Mouse (Mus musculus) testis, adult 2 months (tissue): ENCODE results near the gene Hgf. TPM values are rescaled to one million over a fixed set of nuclear protein-coding genes. Genes with fewer than 3 reads are reported as not detected.

Experiments used
- H3K27ac ChIP-seq: fragments of 200-500 bp; 2 replicates; pipeline ENCODE4 v1.5.1; 2012; ENCODE audit warnings: low read depth, low read length; ENCODE audit not compliant: control insufficient read depth, insufficient read depth
- H3K27me3 ChIP-seq: fragments of 200-500 bp; 2 replicates; pipeline ENCODE4 v1.6.1; 2012; ENCODE audit warnings: mild to moderate bottlenecking, low read length, moderate library complexity; ENCODE audit not compliant: control insufficient read depth, insufficient read depth
- H3K36me3 ChIP-seq: fragments of 200-500 bp; 2 replicates; pipeline ENCODE4 v1.6.1; 2012; ENCODE audit warnings: mild to moderate bottlenecking, low read length; ENCODE audit not compliant: control insufficient read depth, insufficient read depth
- H3K4me1 ChIP-seq: fragments of 200-500 bp; 2 replicates; pipeline ENCODE4 v1.6.1; 2012; ENCODE audit warnings: low read length; ENCODE audit not compliant: control insufficient read depth, insufficient read depth
- H3K4me3 ChIP-seq: fragments of 200-500 bp; 2 replicates; pipeline ENCODE4 v1.5.1; 2012; ENCODE audit warnings: low read depth, mild to moderate bottlenecking, low read length, moderate library complexity, mixed read lengths; ENCODE audit not compliant: control insufficient read depth
- CTCF ChIP-seq: fragments of 200-500 bp; IDR thresholded peaks from 2 replicates; pipeline ENCODE4 v1.5.1; 2012; ENCODE audit warnings: low read depth, mild to moderate bottlenecking, inconsistent platforms, low read length, moderate library complexity; ENCODE audit not compliant: control insufficient read depth, insufficient read depth, insufficient replicate concordance
- POLR2A ChIP-seq: fragments of 200-500 bp; IDR thresholded peaks from 2 replicates; pipeline ENCODE4 v1.6.1; 2012; ENCODE audit warnings: low read depth, mild to moderate bottlenecking, inconsistent platforms, low read length, moderate library complexity; ENCODE audit not compliant: control insufficient read depth
- polyA plus RNA-seq: library from polyadenylated mRNA; depleted of rRNA; stranded (reverse); fragments of >200 nt; gene quantifications from 2 replicates; pipeline ENCODE4 v1.2.3, GENCODE M21; 2012; rRNA removed

Hgf gene
- polyA plus RNA-seq, 1 experiment, result 0.41 TPM

GRCm38 (mm10) chr5:16646417-16646816, 93.1 kb downstream of the Hgf start:
- H3K4me1 ChIP-seq, result no peaks in the 10 kb centered on the region
- H3K36me3 ChIP-seq, result no peaks in the 10 kb centered on the region
- no peak overlapping the region for H3K4me3 ChIP-seq
- H3K27ac ChIP-seq, result no peak overlapping the region
- no peaks in the 10 kb centered on the region for H3K27me3 ChIP-seq
- TF ChIP-seq POLR2A (no peak), CTCF (no peak)

DNA sequence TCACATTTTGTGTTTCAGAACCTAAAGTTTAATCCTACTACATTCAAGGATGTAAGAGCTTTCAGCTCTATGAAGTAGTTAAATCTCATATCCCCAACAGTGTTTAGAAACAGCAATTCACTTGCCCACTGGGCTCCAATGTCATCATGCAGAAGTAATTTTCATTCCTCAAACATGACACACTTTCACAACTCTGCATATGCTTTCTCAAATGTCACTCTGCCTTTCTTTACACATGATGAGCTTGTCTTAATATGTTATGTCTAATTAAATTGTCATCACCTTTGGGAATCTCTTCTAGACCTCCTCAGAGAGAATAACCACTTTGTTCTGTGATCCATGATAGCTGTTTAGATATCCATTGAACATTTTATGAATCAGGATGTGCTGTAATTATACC, 94.4 kb downstream of the Hgf start:
- no peak overlapping the region for H3K27ac ChIP-seq
- H3K4me1 ChIP-seq, result no peaks in the 10 kb centered on the region
- H3K27me3 ChIP-seq, result no peaks in the 10 kb centered on the region
- TF ChIP-seq CTCF, result no peak
- no peak for TF ChIP-seq POLR2A
- no peak overlapping the region for H3K4me3 ChIP-seq
- no peaks in the 10 kb centered on the region for H3K36me3 ChIP-seq

GRCm38 (mm10) chr5:16650240-16650639, 96.9 kb downstream of the Hgf start:
- Histone ChIP-seq H3K27me3 (no peaks in the 10 kb centered on the region), H3K36me3 (no peaks in the 10 kb centered on the region), H3K27ac (no peak overlapping the region), H3K4me3 (no peak overlapping the region), H3K4me1 (no peaks in the 10 kb centered on the region)
- TF ChIP-seq POLR2A, result no peak
- no peak for TF ChIP-seq CTCF

DNA sequence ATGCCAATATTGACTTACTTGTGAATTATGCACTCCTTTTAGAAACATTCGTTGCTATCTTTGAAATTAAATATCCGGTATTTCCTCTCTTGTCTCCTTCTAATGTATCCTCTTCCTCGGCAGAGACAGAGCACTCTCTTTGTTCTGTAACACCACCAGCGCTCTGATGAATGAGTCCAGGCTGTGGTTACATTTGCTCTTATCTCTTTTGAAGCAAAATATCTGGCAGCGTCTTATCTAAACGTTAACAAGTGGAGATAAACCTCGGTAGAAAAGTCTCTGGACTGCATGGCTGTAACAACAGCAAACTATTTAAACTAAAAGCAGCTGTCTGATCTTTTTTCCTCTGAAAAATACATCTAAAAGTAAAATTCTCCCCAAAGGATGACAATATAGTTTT, 100.7 kb downstream of the Hgf start:
- Histone ChIP-seq H3K27me3 (no peaks in the 10 kb centered on the region), H3K27ac (no peak overlapping the region), H3K36me3 (no peaks in the 10 kb centered on the region), H3K4me1 (no peaks in the 10 kb centered on the region), H3K4me3 (no peak overlapping the region)
- no peak for TF ChIP-seq POLR2A
- TF ChIP-seq CTCF, result no peak

Other genes with a start within 250 kb of the Hgf start
- gene Gm28710, start 238.3 kb downstream of the Hgf start, polyA plus RNA-seq, result 0.90 and 0.91 TPM in 2 replicates